Mouse (Mus musculus): ENCODE results near the gene Letm1.

Gene Letm1

DNA sequence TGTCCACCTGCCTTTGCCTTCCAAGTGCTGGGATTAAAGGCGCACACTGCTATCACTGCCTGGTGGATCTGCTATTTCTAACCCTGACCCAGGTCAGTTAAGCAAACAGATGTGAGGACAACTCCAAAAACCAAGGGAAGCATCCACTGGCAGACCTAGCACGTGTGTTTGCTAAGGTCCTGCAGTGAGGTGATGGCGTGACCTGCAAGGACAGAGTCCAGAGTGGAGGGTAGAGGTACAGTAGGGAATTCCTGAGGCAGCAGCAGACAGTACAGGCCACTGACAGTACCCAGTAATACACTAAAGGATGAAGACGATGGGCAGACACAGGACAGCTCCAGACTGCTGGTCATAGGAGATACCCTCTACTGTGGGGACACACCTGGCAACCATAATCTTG lies 42.1 kb downstream of the Letm1 start:
- CTCF ChIA-PET: no interaction called here

DNA sequence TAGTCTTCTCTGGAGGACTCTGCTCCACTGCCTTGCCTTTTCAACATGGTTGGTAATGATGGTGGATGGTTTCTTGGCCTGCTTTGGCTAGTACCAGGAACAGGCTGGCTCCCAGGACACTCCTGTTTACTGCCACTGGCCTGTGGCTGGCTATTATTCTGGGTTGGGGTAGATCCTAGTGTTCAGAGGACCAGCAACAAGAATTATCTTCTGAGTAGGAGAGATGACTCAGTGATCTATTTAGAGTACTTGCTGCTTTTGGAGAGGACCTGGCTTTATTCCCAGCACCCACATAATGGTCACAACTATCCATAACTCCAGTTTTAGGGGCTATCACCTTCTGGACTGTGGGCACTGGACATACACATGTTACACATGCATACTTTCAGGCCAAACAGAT lies 44.3 kb downstream of the Letm1 start:
- CTCF ChIA-PET: no interaction called here

DNA sequence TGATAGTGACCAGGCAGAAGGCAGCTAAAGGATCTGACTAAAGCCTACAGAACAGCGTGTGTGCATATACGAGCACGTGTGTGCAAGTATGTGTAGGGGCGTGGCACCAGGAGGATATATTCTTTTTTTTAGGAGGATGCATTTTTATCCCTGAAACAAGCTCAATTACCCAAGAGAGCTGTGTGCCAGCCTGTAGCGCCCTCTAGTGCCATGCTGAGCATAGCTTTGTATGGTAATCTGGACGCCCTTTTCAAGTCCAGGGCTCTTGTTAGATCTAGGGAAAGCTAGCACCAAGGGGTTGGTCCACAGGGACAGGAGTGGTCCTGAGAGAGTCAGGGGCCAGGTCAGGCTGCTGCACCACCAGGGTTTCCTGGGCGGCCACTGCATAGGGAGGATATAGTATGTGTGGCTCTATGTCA lies 44.7 kb downstream of the Letm1 start:
- CTCF ChIA-PET: interaction anchor here (0.6 to 0.7 kb wide), 2 partner anchors 205 to 518 kb away, joined by 3 to 5 read pairs; no protein-coding TSS in a partner anchor

DNA sequence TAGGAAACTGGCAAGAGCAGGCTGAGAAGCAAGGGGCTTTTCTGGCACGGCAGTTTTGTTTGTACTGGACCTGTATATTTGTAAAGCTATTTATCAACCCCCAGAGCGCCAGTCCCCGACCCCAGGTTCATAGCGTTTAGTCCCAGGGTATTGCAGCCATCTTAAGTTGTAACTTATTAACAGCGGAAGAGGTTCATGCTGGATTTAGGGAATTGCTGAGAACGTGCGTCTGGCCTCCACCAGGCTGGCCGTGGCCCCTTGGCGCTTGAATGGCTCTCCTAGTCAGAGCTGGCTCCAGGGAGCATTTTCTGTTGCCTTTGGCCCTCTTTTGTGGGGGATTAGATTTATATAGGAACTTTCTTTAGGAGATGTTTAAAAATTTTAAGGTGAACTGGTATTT lies 46.4 kb downstream of the Letm1 start:
- CTCF ChIA-PET: no interaction called here

DNA sequence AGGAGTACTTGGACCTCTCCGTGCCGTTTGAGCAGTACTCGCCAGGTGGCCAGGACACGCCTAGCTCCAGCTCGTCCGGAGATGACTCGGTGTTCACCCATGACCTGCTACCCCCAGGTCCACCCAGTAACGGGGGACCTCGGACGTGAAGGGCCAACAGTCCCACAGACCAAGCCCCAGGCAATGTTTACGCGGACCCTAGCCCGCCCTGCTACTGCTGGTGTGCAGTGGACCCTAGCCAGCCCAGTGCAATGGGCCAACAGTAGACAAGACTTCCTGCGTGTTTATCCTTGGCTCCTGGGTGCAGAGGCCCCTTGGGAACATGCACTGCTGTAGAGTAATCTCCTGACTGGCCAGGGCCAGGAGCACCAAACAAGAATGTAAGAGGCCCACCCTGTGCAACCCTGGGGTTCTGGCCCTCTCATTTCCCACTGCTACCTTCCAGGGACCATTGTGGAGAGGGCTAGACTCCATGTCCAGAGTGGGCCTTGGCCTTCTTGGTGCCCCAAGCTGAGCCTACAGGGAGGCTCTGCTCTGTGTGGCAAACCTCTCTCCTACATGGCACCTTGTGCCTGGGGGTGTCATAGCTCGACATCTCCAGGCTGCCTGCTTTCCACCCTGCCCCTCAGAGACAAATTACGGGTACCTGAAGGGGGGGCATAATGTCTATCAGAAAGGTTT lies 47.1 kb downstream of the Letm1 start:
- CTCF ChIA-PET: no interaction called here

DNA sequence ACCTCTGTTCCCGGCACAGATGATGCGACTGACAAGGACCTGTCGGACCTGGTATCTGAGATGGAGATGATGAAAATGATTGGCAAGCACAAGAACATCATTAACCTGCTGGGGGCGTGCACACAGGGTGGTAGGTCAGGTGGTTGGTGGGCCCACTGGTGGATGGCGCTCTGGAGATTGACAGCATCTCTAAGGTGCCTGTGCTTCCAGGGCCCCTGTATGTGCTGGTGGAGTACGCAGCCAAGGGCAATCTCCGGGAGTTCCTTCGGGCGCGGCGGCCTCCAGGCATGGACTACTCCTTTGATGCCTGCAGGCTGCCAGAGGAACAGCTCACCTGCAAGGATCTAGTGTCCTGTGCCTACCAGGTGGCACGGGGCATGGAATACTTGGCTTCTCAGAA lies 48.8 kb downstream of the Letm1 start:
- CTCF ChIA-PET: interaction anchor here (0.6 kb wide), 1 partner anchor 12 kb away, joined by 3 read pairs; no protein-coding TSS in a partner anchor

DNA sequence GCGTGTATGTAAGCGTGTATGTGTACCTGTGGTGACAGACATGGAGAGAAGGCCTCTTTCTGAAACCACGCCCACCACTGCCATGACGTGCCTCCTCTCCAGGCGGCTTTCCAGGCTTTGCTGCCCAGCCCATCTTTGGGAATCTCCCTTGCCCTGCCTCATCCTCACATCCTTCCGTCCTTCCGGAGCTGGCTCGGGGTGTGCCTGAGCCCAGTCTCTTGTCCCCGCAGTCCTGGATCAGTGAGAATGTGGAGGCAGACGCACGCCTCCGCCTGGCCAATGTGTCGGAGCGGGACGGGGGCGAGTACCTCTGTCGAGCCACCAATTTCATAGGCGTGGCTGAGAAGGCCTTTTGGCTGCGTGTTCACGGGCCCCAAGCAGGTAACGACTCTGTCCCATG lies 51.6 kb downstream of the Letm1 start:
- CTCF ChIA-PET: no interaction called here

DNA sequence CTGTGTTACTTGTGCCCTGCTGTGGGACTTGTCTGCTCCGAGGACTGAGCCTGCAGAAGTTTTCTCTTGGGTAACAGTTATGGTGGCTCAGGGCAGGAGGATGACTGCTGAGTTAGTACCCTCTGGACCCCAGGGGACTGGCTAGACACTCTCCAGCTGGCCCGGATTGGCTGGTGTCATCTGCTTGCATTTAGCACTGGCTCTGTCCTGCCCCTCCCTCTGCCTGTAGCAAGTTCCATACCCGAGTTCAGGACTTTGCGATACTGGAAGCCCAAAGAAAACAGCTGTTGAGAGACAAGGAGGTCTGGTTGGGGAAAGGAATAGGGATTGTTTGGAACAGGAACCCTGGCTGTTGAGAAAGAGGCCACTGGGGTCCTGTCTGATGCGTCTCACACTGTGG lies 52.1 kb downstream of the Letm1 start:
- CTCF ChIA-PET: no interaction called here

DNA sequence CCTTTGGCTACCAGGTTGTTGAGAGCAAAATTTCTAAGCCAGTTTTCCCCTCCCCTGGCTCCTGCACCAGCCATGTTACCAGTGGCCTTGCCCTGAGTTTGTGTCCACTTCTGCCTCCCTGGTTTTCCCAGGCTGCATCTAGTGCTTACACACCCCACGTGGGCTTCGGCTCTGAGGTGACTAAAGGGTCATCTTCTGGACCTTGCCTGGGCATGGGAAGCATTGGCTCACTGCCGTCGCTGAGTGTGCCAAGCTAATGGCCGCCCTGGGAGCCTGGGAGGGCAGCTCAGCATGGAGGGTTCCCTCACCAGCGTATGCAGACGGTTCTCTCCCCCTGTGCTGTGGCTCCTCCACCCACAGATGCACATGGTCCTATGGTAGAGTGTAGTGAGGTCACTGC lies 53.8 kb downstream of the Letm1 start:
- CTCF ChIA-PET: no interaction called here

DNA sequence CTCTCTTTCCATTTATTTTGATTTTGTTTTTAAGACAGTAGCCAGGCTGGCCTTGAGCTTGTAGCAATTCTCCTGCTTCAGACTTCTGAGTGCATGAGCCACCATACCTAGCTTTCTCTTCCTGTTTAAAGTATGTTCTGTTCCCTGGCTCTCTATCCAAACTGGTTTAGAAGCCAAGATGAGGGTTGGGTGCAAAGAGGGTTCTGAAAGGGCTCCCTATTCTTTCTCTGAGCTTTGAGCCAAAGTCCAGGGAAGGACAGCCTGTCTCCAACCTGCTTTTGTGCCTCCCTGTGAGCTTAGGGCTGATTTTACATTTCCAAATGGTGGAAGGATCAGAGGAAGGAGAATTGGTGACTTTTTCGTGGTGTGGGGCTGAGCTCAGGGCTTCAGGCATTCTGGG lies 55.7 kb downstream of the Letm1 start:
- CTCF ChIA-PET: no interaction called here

DNA sequence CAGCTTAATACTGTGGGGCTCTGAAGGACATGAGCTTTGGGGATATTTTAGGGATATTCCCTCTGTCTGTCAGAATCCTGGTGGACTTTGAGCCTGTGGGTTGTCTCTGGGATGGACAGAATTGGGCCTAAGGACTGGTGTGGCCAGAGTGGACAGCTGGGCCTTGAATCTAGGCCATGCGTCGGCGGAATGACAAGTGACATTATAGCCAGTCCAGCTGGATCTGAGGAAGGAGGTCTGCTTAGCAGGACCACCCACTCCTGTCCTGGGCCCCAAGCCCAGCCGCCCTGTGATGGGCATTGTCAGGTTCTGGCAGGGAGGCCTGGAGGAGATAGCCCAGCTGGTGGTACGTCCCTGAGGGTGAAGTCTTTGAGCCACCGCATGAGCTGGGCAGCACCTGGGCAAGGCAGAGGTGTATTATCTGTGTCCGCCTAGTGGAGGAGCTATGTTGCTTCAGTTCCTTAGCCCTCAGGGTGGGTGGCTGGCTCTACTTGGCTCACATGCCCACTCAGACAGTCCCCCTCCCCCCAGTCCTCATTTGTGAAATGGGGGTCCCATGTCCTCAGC lies 56.5 kb downstream of the Letm1 start:
- CTCF ChIA-PET: no interaction called here

DNA sequence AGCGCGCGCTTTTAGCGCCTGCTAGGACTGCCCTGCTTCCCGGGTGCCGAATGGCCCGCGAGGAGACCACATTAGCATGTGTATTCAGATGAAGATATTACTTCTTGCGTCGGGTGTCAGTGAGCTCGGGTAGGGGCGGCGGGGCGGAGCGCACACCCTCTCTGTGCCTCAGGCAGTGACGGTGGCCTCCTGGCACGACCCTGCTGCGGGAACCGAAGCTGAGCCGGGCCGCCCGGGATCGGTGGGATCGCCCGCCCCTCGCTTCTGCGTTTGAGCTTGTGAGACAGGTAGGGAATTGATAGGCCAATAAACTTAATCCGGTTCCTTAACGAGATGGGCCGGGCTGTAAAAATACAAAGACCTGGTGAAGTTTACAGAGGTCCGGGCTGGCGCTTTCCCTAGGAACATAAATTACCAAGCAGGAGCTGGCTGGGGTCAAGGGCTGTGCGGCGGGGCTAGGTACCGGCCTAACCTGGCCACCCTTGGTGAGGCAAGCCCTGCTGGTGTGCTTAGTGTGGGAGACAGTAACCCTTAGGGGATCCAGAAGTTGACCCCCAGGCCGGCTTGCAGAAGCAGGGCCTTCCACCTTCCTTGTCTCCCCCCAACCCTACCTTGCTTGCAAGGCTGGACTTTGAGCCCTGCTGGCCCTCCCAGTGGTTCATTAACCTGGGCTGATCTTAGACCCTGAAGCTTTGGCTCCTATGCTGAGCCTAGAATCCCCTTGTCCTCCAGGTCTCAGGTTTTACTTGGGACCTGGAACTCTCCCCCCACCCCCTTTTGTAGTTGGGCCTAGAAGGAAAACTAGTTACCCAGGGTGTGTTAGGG lies 58.8 kb downstream of the Letm1 start:
- CTCF ChIA-PET: no interaction called here

DNA sequence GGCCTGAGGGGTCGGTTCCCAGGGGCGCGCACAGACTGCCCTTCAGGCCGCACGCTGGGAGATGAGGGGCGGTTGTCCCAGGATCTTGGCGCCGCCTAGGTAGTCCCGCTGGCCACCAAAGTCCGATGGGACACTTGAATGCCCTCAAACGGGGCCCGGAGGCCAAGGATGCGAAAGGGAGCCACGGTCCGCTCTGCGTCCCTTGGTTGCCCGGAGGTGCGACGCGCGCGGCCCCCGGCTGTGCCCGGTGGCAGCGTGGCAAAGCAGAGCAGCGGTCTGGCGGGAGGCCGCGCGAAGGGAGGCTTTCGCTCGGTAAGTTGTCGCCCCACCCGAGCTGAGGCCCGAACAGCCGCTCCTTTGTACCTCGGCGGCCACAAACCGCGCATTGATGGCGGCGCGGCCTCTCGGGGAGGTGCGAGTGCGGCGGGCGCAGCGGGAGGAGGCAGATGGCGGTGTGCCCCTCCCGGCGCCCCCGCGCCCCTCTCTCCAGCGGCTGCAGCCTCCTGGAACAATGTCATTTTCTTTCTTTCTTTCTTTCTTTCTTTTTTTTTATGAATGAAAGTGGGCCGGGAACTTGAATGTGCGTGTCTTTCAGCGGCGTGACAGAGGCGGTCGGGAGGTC lies 59.5 kb downstream of the Letm1 start:
- CTCF ChIA-PET: no interaction called here

DNA sequence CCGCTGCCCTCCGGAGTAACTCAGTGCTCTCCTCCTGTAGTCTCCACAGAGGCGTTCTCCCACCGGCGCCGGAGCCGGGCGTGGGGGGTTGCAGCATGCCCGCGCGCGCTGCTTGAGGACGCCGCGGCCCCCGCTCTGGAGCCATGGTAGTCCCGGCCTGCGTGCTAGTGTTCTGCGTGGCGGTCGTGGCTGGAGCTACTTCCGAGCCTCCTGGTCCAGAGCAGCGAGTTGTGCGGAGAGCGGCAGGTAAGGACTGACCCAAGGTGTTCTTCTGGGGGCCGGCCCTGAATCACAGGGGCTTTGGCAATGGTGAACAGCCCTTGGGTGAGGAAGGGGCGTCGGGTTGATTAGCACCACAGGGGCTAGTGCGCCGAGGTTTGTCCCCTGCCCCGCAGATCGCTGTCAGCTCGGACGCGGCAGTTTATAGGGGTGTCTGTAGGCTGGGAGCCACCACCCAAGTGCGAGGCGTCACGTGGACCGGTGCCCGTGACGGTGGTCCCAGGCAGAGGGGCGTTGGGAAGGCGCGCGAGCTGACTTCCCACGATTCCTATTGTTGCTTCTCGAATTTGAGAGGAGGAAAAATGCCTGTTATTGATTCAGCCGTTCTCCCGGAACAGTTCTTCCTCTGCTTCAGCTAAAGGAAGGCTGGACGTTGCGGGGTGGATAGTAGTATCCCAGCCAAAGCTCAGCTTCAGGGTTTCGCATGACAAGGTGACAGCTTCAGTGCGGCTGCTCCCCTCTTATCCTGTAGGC lies 60.2 kb downstream of the Letm1 start:
- CTCF ChIA-PET: interaction anchor here (0.5 kb wide), 1 partner anchor 11 kb away, joined by 3 read pairs; no protein-coding TSS in a partner anchor

DNA sequence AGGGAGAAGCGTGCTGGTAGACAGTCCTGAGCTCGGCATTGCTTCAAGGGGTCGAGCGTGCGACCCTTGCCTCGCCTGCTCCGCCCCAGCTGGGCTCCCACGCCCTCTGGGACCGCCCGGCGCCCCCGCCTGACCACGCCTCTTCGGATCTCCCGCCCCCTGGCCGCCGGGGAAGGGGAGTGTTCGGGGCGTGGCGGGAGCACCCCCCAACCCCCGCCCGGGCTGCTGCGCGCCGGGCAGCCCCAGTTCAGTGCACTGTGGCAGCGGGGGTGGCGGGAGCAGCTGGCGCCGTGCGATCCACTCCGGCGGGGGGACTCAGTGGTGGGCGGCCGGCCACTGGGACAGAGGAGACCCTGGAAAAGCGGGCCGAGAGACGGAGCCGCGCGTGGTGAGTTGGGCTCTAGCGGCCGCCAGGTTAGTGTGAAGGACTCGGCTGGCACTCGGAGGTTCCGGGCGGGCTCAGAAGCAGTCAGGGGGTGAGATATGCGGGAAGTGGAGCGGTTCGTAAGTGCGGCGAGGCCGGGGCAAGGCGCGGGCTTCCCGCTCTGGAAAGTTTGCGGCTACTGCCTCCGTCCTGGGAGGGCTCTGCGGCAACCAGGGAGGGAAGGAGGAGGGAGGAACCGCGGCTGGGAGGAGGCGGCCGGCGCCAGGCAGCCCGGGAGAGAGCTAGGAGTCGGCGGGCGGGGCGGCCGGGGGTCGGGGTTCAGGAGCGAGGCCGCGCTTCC lies 60.9 kb downstream of the Letm1 start, which contains the start of gene Fgfr3:
Gene Fgfr3 (plus strand): TSS at position 134 of the 725 bp plus-strand sequence.
- CTCF ChIA-PET: interaction anchor here (0.5 kb wide), 1 partner anchor 12 kb away, joined by 3 read pairs; no protein-coding TSS in a partner anchor

DNA sequence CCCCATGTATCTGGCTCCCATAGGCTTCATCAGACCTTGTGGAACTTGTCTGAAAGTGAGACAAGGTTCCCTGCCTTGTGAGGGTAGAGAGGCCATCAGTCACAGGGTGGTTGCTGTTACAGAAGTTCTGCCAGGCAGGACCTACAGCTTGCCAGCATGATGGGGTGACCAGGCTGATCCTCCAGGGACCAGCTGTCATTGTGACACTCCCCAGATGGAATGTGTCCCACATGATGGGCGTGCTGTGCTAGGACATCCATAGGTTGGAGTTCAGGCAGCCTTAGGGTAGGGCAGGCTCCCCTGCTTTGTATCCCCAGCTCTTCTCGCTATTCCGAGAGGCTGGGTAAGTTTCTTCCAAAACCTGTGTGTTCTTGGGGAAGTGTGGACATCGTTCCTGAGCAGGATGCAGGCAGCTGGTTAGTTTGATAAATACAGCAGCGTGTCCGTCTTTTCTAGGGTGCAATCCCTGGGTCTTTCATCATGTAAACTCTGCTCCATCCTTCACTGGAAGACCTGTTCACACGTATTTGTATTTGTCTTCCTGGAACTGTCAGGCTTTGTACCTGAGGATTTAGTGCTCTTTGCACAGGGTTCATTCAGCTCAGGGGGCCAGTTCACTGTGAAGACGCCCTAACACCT lies 61.6 kb downstream of the Letm1 start:
- CTCF ChIA-PET: no interaction called here

DNA sequence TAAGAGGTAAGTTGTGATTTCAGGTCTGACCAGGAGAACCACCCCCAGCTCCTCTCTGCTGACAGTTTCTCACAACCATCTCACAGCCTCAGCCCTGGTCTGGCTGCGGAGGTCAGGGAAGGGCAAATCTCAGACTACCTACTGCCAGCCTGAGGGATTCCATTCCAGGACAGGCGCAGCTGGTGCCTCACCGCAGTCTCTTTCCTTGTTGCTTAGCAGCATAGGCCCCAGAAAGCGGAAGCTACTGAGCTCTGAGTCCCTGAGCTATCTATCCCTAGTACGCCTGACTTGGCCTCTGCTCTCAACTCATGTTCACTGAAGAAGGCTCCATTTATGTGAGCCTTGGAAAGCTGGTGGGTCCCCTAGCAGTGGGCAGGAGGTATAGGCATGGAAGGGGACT lies 64.2 kb downstream of the Letm1 start:
- CTCF ChIA-PET: interaction anchor here (0.6 kb wide), 1 partner anchor 109 kb away, joined by 12 read pairs; no protein-coding TSS in a partner anchor

DNA sequence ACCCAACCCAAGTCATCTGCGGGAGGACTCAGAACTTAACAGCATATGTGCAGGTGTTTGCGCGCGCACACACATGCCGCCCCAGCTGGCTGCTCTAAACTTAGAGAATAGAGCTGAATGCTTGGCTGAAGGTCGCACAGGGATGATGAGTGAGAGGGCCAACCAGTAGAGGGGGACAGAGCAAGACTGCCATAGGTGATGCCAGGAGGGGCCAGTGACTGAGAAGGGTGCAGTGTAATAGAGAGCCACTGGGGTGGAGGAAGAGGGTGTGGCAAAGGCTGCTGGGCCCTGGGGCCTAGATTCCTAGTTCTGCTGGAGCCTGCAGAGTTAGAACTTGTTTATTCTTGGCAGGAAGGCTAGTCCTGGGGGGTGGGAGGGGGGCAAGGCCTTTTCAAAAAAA lies 66.2 kb downstream of the Letm1 start:
- CTCF ChIA-PET: no interaction called here

DNA sequence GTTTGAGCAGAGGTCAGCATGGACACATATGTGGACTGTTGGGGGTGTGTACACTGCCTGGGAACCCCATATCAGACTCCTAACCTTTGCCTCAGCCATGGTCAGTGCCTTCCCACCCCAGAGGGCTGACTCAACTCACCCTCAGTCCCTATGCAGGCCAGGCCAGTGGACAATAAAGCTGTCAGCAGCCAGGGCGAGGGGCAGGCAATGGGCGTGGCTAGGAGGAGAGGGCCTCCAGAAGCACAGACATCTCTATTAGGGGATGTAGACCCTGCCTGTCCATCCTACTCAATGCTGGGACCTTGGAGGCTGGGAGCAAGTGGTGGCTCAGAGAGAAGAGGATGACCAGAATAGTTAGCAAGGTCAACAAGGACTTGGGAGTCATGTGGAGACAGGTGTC lies 67.4 kb downstream of the Letm1 start:
- CTCF ChIA-PET: no interaction called here

DNA sequence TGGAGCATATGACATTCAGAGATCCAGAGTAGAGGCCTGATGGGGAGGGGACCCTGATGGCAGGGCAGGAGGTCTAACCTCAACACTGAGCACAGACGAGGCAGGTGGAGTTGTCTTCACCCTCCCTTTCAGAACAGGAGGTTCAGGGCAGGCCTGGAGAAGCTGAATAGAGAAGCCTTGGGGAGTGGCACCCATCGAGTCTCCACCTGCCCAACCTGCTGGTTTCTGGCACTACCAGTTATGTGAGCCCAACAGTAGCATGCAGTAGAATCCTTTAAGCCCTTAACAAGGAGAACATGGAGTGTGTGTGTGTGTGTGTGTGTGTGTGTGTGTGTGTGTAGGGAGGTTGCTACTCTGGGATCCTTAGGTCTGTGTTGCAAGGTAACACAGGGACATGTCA lies 70.1 kb downstream of the Letm1 start:
- CTCF ChIA-PET: interaction anchor here (0.5 kb wide), 1 partner anchor 58 kb away, joined by 5 read pairs; no protein-coding TSS in a partner anchor

Data from spleen, embryonic (tissue).